20 mouse cellular contexts compared by ENCODE assay signal in the genomic region with DNA sequence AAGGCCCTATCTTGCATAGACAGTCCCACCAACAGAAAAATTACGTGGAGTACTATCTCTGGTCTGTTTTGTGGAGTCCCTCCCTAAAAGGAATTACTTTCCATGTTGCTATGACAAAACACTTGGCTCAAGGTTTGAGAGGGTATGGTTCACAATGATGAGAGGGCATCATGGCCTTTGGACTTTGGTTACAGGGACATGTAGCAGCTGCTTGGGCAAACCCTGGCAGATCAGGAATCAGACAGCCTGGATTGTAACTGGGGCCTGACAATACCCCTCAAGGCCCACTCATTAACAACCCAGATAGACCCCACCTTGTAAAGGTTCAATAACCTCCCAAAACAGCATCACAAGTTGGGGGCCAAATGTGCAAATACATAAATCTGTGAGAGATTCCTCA.
"Had no signal": no experiment of that assay in that cellular context is flagged by ENCODE, and none has a peak within 500 bp of the region (broad histone marks: within the 10 kb centered on the region; RNA-seq: fewer than 3 reads in every experiment).

No protein-coding gene starts in this region.

- H3K27me3 ChIP-seq: heart, embryonic 12.5 days; hindbrain, embryonic 13.5 days; hindbrain, embryonic 15.5 days; limb, embryonic 13.5 days; limb, embryonic 15.5 days; liver, embryonic 12.5 days had no signal

- DNase-seq: forebrain, postnatal 0 days; gastrocnemius, postnatal 14 days; gastrocnemius, postnatal 36 days; heart, adult 18-20 months; heart, postnatal 10 days; kidney, adult 11 months; layer of hippocampus, adult 9-11 months; layer of hippocampus, postnatal 36 days; left cerebral cortex, postnatal 4 days had no signal

- H3K4me1 ChIP-seq: hindbrain, embryonic 13.5 days; liver, embryonic 12.5 days had no signal

- H3K4me3 ChIP-seq: heart, embryonic 10.5 days; heart, embryonic 12.5 days; hindbrain, embryonic 13.5 days; hindbrain, embryonic 15.5 days; limb, embryonic 13.5 days; limb, embryonic 15.5 days; liver, embryonic 12.5 days had no signal

- H3K36me3 ChIP-seq: heart, embryonic 10.5 days; heart, embryonic 12.5 days; hindbrain, embryonic 13.5 days; hindbrain, embryonic 15.5 days; limb, embryonic 13.5 days; limb, embryonic 15.5 days; liver, embryonic 12.5 days had no signal

- H3K27ac ChIP-seq: heart, embryonic 10.5 days; hindbrain, embryonic 13.5 days; hindbrain, embryonic 15.5 days; hindbrain, postnatal 0 days; kidney, postnatal 0 days; liver, embryonic 12.5 days; liver, embryonic 14.5 days had no signal

- H3K4me2 ChIP-seq: heart, embryonic 12.5 days; hindbrain, embryonic 13.5 days; hindbrain, embryonic 15.5 days; limb, embryonic 13.5 days; limb, embryonic 15.5 days; liver, embryonic 12.5 days had no signal

- H3K9ac ChIP-seq: forebrain, postnatal 0 days; heart, embryonic 12.5 days; hindbrain, embryonic 13.5 days; hindbrain, embryonic 15.5 days; limb, embryonic 13.5 days; limb, embryonic 15.5 days; liver, embryonic 12.5 days; liver, embryonic 14.5 days had no signal

- ATAC-seq: forebrain, postnatal 0 days; hindbrain, postnatal 0 days; intestine, embryonic 16.5 days; liver, embryonic 12.5 days had no signal

- H3K9me3 ChIP-seq: heart, embryonic 10.5 days; hindbrain, embryonic 13.5 days; hindbrain, embryonic 15.5 days; limb, embryonic 13.5 days; limb, embryonic 15.5 days; liver, embryonic 12.5 days had no signal
